Mouse (Mus musculus): ENCODE measurements around the gene Alg14. TPM values are rescaled to one million over a fixed set of nuclear protein-coding genes. Genes with fewer than 3 reads are reported as not detected.

Gene Alg14
- total RNA-seq, 2 experiments from 2014 or later = 18.8 to 23.4 TPM

DNA sequence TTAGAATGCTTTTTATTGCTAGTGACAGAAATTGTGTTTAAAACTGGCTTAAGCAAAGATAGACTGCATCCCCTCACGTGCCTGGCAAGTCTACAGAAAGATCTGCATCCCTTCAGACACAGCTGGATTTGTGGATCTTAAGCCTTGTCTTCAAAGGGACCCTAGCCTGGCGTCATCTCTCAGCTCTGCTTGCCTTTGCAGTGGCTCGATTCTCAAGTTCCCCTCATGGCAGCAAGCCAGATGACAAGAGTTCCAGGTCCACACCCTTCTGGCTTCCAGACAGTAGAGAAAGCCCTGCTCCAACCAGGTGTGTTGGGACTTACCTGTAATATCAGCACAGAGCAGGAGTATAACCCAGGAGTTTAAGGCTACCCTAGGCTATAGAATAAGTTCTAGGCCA, 65.5 kb downstream of the Alg14 start:
- no peak for ATAC-seq (replicated peaks; ENCODE audit: low FRiP score, low TSS enrichment, poor library complexity, severe bottlenecking)

- no peak for ATAC-seq (replicated peaks; ENCODE audit: low FRiP score, low TSS enrichment, poor library complexity, severe bottlenecking)
Observed at GRCm38 (mm10) chr3:121358285-121358684, 66.7 kb downstream of the Alg14 start.

DNA sequence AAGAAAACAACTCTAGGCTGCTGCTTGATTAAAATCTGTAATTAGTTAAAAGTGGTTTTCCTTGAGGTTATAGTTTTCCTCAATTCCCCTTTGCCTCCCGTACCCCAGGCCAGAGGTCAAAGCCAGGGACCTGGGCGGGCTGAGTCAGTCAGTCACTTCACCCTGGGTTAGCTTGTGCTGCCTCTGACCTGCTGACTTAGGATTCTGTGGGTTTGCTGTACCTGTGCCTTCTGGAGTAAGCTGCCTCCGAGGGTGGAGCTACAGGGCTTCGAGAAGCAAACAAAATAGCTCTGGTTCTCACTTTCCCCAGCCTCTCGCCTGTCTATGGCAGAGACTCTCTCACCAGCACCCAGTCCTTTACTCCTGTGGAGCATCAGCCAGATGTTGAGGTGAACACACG, 67.3 kb downstream of the Alg14 start:
- ATAC-seq (replicated peaks; ENCODE audit: low FRiP score, low TSS enrichment, poor library complexity, severe bottlenecking) = no peak

DNA sequence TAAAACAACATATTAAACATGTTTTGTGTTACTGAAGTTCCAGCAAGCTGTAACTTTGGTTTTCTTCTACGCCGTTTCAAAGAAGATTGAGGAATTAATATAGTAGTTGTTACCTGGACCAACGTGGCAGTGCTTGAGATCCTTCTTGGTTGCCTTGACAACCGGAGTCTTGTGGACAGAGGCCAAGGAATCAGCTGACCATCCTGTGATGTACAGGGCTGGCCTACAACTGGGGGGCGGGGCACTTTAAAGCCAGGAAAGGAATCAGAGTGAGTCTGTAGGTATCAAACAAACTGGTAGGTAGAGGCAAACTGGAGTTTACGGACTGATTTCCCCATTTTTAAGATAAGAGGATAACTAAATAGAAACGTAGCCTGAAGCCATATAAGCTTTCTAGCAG, 67.7 kb downstream of the Alg14 start:
- no peak for ATAC-seq (replicated peaks; ENCODE audit: low FRiP score, low TSS enrichment, poor library complexity, severe bottlenecking)

- no peak for ATAC-seq (replicated peaks; ENCODE audit: low FRiP score, low TSS enrichment, poor library complexity, severe bottlenecking)
Observed at GRCm38 (mm10) chr3:121362002-121362401, 70.4 kb downstream of the Alg14 start.

DNA sequence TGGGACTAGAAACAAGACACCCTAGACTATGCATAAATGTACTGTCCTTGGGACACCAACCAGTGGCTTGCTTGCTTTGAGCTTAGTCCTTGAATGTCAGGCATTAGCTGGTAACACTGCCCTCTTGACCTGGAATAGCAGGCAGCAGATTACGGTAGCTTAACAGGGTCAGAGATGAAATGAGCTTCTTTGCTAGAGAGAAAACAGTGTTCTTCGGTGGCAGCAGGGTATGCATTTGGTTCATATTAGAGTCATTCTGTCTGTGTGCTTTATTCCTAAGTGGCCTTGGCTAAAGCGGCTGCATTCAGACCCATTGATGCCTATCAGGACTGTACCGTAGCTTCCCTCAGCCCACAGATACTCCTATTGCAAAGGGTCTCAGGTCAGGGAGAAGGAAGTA, 72.8 kb downstream of the Alg14 start:
- ATAC-seq (replicated peaks; ENCODE audit: low FRiP score, low TSS enrichment, poor library complexity, severe bottlenecking) = no peak

GRCm38 (mm10) chr3:121365131-121365530, 73.6 kb downstream of the Alg14 start:
- no peak for ATAC-seq (replicated peaks; ENCODE audit: low FRiP score, low TSS enrichment, poor library complexity, severe bottlenecking)

DNA sequence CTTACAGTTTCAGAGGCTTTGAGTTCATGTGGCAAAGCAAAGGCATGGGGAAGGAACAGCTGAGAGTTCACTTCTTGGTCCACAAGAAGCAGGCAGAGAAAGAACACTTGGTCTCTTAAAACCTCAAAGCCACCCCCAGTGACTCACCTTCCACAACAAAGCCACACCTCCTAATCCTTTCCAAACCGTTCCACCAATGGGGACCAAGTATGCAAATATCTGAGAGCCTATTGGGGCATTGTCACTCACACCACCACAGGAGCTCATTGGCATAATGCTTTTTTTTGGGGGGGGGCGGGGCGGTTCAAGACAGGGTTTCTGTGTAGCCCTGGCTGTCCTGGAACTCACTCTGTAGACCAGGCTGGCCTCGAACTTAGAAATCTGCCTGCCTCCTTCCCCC, 77.0 kb downstream of the Alg14 start:
- peak; percentile 50 for ATAC-seq (replicated peaks; ENCODE audit: low FRiP score, low TSS enrichment, poor library complexity, severe bottlenecking)

DNA sequence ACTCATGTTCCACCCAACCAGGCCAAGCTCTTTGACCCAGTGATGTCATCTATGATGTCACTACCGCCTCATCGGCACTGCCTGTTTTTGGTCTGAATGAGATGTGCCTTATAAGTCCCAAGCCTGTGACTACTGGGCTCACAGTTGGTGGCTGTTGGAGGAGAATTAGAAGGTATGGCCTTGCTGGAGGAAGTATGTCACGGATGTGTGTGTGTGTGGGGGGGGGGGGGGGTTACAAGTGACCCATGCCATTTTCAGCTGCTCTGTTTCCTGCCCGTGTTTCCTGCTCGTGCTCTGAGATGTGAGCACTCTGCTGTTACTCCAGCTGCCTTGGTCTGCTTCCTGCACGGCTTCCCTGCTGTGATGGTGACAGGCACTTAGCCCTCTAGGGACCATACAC, 77.9 kb downstream of the Alg14 start:
- ATAC-seq (replicated peaks; ENCODE audit: low FRiP score, low TSS enrichment, poor library complexity, severe bottlenecking) = peak; percentile 58; the same call in 1 of the 2 replicates

DNA sequence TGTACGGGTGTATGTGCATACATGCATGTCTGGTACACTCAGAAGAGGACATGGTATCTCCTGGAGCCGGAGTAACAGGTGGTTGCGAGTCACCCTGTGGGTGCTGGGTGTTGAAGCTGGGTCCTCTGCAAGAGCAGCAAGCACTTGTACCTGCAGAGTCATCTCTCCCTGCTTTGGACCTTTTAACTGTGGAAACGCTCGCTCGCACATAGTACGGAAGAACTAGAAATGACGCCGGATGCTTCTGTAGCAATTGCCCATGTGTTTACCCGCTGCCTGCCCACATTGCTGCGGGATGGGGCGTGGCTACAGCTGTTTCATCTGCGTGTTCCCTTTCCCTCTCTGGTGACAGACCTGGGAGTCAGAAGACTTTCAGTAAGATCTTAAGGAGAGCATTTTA, 78.7 kb downstream of the Alg14 start:
- peak; percentile 71 for ATAC-seq (replicated peaks; ENCODE audit: low FRiP score, low TSS enrichment, poor library complexity, severe bottlenecking)

GRCm38 (mm10) chr3:121370830-121371526, 79.4 kb downstream of the Alg14 start:
- ATAC-seq (replicated peaks; ENCODE audit: low FRiP score, low TSS enrichment, poor library complexity, severe bottlenecking) = no peak

- ATAC-seq (replicated peaks; ENCODE audit: low FRiP score, low TSS enrichment, poor library complexity, severe bottlenecking) = no peak
Observed at GRCm38 (mm10) chr3:121371527-121372220, 80.1 kb downstream of the Alg14 start.

DNA sequence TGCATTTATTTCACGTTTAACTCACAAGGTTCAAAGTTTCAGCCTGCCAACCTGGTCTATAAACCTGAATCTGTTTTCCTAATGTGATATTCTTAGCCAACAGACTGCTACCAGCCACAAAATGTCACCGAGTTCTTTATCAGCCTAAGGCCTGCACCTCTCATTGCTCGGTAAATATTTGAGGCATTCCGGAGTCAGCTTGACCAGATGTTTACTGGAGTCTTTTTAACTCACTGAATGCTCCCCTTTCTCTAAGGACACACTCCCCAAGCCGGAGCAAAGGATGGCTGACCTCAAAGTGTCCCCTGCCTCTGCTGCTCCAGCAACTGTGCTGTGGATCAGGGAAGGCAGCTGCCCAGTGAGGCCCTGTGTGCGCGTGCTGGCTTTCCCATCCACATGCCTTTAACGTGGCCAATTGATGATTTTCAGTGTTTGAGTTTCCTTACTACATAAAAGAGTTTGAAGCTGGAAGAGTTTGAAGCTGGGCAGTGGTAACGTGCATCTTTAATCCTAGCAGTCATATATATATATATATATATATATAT, 82.4 kb downstream of the Alg14 start:
- no peak for ATAC-seq (replicated peaks; ENCODE audit: low FRiP score, low TSS enrichment, poor library complexity, severe bottlenecking)

GRCm38 (mm10) chr3:121375541-121376129, 84.1 kb downstream of the Alg14 start:
- ATAC-seq (replicated peaks; ENCODE audit: low FRiP score, low TSS enrichment, poor library complexity, severe bottlenecking) = no peak

- ATAC-seq (replicated peaks; ENCODE audit: low FRiP score, low TSS enrichment, poor library complexity, severe bottlenecking) = no peak
Observed at GRCm38 (mm10) chr3:121378708-121379612, 87.4 kb downstream of the Alg14 start.

DNA sequence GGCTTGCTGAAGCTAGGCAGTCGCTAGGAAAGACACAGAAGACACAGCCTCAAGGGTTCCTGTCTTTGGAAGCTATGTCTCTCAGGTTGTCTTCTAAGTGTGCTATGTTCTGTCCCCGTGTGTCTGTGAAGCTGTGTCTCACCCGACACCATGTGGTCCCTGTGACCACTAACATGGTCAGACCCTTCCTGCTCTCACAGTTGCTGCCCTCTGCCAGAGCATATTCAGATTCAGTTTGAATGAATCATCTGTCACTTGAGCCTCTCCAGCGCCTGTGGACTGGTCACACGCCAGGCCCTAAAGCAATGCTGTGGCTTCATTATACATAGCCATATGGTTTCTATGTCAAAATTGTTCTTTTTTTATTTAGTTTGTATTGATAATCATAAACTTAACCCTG, 88.1 kb downstream of the Alg14 start:
- ATAC-seq (replicated peaks; ENCODE audit: low FRiP score, low TSS enrichment, poor library complexity, severe bottlenecking) = no peak

DNA sequence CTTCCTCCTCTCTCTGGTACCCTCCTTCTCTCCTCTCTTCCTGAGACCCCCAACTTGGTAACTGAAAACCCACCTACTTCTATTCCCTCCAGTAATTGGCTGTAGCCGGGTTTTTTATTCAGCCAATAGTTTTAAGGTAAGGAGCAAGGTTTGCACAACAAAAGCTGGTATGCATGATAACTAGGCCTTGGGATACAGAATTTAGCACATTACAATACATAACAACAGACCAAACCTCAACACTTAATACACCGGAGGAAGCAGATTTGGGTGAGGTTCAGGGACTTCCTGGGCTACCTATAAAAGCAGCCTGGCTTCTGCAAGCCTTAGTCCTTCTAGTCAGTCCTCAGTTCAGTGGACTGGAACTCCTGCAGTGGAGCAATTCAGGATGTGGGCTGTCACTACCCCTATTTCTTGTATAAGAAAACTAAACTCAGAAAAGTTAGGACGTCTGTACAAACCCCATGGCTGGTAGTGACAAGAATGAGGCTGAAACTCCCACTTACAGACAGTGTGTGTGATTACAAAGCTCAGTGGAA, 96.0 kb downstream of the Alg14 start:
- ATAC-seq (replicated peaks; ENCODE audit: low FRiP score, low TSS enrichment, poor library complexity, severe bottlenecking) = no peak

GRCm38 (mm10) chr3:121389366-121389765, 97.8 kb downstream of the Alg14 start:
- ATAC-seq (replicated peaks; ENCODE audit: low FRiP score, low TSS enrichment, poor library complexity, severe bottlenecking) = peak; percentile 67

GRCm38 (mm10) chr3:121389860-121390530, 98.4 kb downstream of the Alg14 start:
- ATAC-seq (replicated peaks; ENCODE audit: low FRiP score, low TSS enrichment, poor library complexity, severe bottlenecking) = no peak

Data from megakaryocyte-erythroid progenitor cell, adult 5-6 weeks (primary cell).